Mouse (Mus musculus): Measurements from ENCODE around the gene Gramd4. TPM values are rescaled to one million over a fixed set of nuclear protein-coding genes. Genes with fewer than 3 reads are reported as not detected.

The Gramd4 gene
- polyA plus RNA-seq, 1 experiment from 2014 or later: 41.7 TPM

DNA sequence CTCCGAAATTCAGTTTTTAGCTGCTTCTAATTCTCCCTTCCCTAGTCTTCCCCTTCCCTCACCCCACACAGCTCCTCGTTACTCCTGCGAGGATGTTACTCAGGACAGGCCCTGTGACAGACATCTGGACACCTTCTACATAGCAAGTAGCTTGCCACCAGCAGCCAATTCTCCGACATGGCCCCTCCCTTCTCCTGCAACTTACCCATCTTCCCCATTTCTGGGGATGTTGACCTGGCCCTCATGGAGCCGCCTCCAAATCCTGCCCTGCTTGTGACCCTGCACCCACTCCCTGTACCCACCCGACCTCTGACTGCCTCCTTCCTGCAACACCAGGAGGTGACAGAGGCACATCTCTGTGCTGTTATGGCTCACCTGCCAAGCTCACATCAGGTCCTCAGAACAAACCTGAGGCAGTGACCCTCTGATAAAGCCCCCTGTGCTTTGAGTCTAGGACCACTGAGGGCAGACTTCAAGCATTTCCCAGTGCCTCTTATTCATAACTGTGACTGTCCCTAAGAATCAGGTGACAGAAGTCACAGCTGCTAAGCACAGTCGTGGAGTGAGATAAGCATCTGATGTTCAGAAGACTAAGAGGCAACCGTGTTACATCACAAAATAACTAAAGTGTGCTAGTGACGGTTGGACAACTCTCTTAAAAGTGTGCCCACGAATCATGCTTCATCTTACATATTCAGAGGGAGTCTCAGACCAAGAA, 110.5 kb downstream of the Gramd4 start:
- H3K9me3 ChIP-seq: no peaks in the 10 kb centered on the region
- peaks cover 17% of the 10 kb centered on the region for H3K4me1 ChIP-seq
- no peak for ATAC-seq (replicated peaks)
- no peaks in the 10 kb centered on the region for H3K27me3 ChIP-seq (replicated peaks)
- 82% methylated on average over 10 of the region's 10 CpGs for WGBS
- no peaks in the 10 kb centered on the region for H3K36me3 ChIP-seq (replicated peaks)
- H3K27ac ChIP-seq: no peak overlapping the region
- H3K4me3 ChIP-seq: no peak overlapping the region
- H3K9ac ChIP-seq: no peak overlapping the region
- no peak overlapping the region for H3K4me2 ChIP-seq

DNA sequence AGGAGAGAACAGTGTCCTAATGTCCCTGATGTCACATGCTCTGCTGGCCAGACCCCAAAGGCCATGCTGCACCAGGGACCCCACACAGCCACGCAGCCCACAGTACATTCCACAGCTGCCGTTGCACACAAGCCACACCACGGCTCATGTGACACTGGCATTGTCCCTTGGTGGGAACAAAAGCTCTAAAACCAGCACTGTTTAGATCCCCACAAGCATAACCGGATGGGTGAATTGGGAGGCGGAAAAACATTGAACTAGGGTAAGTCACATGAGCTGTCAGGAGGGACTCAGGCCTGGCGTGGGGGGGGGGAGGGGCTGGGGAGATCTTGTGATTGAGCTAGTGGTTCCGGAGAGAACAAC, 111.0 kb downstream of the Gramd4 start:
- H3K27ac ChIP-seq: no peak overlapping the region
- H3K4me2 ChIP-seq: no peak overlapping the region
- no peak for ATAC-seq (replicated peaks)
- H3K36me3 ChIP-seq (replicated peaks): no peaks in the 10 kb centered on the region
- peaks cover 22% of the 10 kb centered on the region for H3K4me1 ChIP-seq
- no peaks in the 10 kb centered on the region for H3K9me3 ChIP-seq
- H3K4me3 ChIP-seq: no peak overlapping the region
- 19% methylated on average over 7 of the region's 7 CpGs for WGBS
- H3K27me3 ChIP-seq (replicated peaks): no peaks in the 10 kb centered on the region
- H3K9ac ChIP-seq: no peak overlapping the region

DNA sequence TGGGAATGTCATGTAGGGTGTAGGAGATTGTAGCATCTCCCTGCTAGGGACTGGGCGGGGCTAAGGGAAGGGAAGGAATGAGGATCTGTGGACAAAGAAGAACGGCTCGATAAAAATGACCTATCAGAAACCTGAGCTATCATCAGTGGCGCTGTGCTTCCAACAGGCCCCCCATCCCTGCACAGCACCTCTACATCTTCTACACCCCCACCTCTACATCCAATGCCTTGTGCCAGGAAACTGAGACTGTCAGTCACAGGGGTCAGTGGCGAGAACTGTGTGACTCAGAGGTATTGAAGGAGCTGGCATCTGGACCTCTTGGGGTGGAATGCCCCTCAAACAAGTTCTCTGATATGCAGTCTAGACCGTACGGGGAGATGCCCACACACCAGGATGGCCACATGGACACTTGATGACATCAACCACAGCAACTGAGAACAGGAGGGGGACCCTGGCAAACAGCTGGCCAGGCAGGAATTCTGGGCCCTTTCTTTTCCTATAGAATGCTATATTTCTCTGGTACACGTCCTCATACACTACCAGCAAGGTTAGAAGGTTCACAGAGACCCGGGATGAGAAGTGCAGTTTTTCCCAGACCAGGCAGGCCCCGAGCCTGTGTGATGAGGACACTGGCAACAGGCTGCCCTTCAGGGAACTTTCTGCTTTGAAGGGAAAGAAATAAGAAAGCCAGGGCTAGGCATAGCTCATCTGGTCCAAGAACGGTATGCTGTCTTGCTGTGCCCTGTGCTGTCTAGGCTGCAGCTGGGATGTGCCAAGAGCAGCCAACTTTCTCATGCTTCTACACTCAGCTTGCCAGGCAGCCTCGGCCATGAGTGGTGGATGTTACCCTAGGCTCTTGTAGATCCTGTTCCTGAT, 111.7 kb downstream of the Gramd4 start:
- H3K27me3 ChIP-seq (replicated peaks): no peaks in the 10 kb centered on the region
- ATAC-seq (replicated peaks): no peak
- no peaks in the 10 kb centered on the region for H3K36me3 ChIP-seq (replicated peaks)
- no peak overlapping the region for H3K9ac ChIP-seq
- H3K4me3 ChIP-seq: no peak overlapping the region
- H3K4me2 ChIP-seq: no peak overlapping the region
- H3K4me1 ChIP-seq: peaks cover 29% of the 10 kb centered on the region
- WGBS: 76% methylated on average over 12 of the region's 12 CpGs
- no peak overlapping the region for H3K27ac ChIP-seq
- no peaks in the 10 kb centered on the region for H3K9me3 ChIP-seq

GRCm38 (mm10) chr15:86169817-86170110, 112.3 kb downstream of the Gramd4 start:
- H3K4me3 ChIP-seq: no peak overlapping the region
- no peak for ATAC-seq (replicated peaks)
- no peak overlapping the region for H3K27ac ChIP-seq

GRCm38 (mm10) chr15:86171316-86171715, 113.8 kb downstream of the Gramd4 start:
- WGBS: 82% methylated on average over 12 of the region's 12 CpGs
- Histone ChIP-seq H3K9me3 (no peaks in the 10 kb centered on the region), H3K9ac (no peak overlapping the region), H3K4me2 (no peak overlapping the region), H3K27ac (no peak overlapping the region), H3K36me3 (replicated peaks) (no peaks in the 10 kb centered on the region), H3K27me3 (replicated peaks) (no peaks in the 10 kb centered on the region), H3K4me3 (no peak overlapping the region), H3K4me1 (peaks cover 30% of the 10 kb centered on the region)
- ATAC-seq (replicated peaks): no peak

More at GRCm38 (mm10) chr15:86169817-86170110, 112.3 kb downstream of the Gramd4 start:
- Histone ChIP-seq H3K27me3 (replicated peaks) (no peaks in the 10 kb centered on the region), H3K36me3 (replicated peaks) (no peaks in the 10 kb centered on the region), H3K9ac (no peak overlapping the region), H3K4me2 (no peak overlapping the region), H3K9me3 (no peaks in the 10 kb centered on the region), H3K4me1 (peaks cover 30% of the 10 kb centered on the region)
- 83% methylated on average over 4 of the region's 4 CpGs for WGBS

GRCm38 (mm10) chr15:86172124-86172523, 114.6 kb downstream of the Gramd4 start:
- ATAC-seq (replicated peaks): no peak
- Histone ChIP-seq H3K9ac (no peak overlapping the region), H3K4me3 (no peak overlapping the region), H3K36me3 (replicated peaks) (no peaks in the 10 kb centered on the region), H3K27ac (no peak overlapping the region), H3K27me3 (replicated peaks) (no peaks in the 10 kb centered on the region), H3K9me3 (no peaks in the 10 kb centered on the region), H3K4me2 (no peak overlapping the region), H3K4me1 (peaks cover 30% of the 10 kb centered on the region)
- 61% methylated on average over 3 of the region's 3 CpGs for WGBS

DNA sequence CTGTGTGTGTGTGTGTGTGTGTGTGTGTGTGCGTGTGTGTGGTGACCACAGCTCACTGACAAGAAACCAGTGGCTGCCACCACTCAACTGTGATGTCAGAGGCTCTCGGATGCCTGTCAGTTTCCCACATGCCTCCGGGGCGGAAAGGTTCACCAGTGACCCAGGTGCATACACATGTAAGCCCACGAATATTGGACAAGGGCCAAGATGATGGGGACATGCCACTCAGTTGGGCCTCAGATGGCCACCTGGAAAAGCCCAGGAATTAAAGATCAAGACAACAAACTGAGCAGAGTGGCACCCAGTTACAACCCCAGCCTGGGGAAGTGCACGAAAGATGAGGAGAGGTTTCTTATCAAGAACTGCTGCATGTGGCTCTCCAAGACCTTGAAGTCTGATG, 115.0 kb downstream of the Gramd4 start:
- Histone ChIP-seq H3K27ac (no peak overlapping the region), H3K27me3 (replicated peaks) (no peaks in the 10 kb centered on the region), H3K4me2 (no peak overlapping the region), H3K9ac (no peak overlapping the region), H3K4me3 (no peak overlapping the region), H3K4me1 (peaks cover 30% of the 10 kb centered on the region), H3K9me3 (no peaks in the 10 kb centered on the region), H3K36me3 (replicated peaks) (no peaks in the 10 kb centered on the region)
- ATAC-seq (replicated peaks): no peak
- WGBS: 78% methylated on average over 6 of the region's 6 CpGs

DNA sequence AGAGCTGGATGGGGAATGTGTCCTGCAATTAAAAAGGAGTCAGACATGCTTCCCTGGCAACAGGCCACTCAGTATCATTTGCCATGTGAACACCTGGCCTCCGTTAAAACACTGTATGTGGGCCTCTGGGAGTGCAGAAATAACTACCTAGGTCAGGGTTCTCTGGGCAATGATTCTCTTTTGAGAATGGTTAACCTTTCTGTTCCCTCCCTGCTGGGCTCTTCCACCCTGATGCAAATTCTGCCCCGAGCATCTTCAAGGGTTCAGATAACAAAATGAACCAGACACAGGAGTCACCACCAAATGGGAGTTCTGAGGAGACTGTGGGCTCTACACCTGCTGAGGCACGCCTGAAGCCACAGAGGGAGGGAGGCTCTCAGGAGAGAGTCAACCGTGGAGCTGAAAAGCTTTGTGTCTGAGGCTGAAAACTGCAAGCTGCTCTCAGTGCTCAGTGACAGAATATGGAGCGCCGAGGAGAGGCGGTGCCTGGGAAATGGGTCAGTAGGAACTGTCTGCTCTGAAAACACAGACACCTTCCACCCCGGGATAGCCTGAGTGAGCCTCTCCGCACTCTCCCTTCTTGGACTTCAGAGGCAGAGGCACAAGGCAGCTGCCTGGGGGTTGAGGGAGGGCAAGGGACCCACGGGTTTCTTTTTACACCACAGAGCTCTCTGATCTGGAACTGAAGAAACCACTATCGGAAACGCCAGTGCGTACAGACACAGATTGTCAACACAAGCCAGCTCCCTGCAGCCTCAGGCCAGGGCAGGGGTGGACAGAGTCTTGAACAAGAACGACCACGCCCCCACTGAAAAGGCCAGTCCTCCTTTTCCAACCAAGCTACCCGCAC, 115.9 kb downstream of the Gramd4 start:
- no peak for ATAC-seq (replicated peaks)
- H3K9me3 ChIP-seq: no peaks in the 10 kb centered on the region
- WGBS: 47% methylated on average over 16 of the region's 16 CpGs

DNA sequence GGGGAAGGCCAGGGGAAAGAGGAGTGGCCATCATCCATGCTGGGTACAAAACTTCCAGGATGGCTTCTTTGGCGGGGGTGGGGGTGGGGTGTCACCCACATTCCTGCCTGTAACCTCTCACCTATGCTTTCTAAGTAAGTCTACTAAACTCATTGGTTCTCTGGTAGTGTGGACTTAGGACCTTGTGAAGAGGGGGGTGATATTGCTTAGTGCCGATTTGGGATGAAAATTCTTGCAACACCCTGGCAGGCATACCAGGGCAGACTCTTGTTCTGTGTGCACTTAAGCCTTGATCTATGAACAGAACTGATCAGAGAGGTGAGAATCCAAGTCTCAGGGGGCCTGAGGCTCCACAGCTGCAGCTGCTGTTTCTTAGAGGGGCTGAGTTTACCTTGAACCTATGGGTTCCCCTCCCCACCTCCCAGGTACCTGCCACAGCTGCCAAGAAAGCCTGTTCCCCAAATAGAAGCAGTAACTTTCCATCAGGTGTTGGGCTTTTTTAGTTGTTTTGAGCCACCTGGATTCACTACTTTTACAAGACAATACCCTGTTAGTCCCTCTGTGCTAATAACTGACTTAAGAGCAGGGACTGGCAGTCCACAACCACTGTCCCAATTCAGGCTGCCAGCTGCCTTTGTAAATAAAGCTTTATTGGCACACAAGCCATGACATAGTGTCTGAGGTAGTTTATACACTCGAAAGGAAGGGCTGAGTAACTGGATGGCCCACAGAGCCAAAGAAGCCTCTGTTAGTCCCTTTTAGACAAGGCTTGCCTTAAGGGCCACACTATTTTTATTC, 118.0 kb downstream of the Gramd4 start:
- no peak overlapping the region for H3K4me3 ChIP-seq
- H3K4me1 ChIP-seq: peaks cover 15% of the 10 kb centered on the region
- no peak overlapping the region for H3K4me2 ChIP-seq
- H3K36me3 ChIP-seq (replicated peaks): no peaks in the 10 kb centered on the region
- no peak overlapping the region for H3K9ac ChIP-seq
- H3K27me3 ChIP-seq (replicated peaks): no peaks in the 10 kb centered on the region
- no peak overlapping the region for H3K27ac ChIP-seq
- 84% methylated on average over 3 of the region's 3 CpGs for WGBS
- H3K9me3 ChIP-seq: no peaks in the 10 kb centered on the region
- ATAC-seq (replicated peaks): no peak

More for the DNA sequence above, 115.9 kb downstream of the Gramd4 start:
- H3K9ac ChIP-seq: no peak overlapping the region
- H3K4me1 ChIP-seq: peaks cover 25% of the 10 kb centered on the region
- no peak overlapping the region for H3K4me3 ChIP-seq
- no peaks in the 10 kb centered on the region for H3K27me3 ChIP-seq (replicated peaks)
- no peaks in the 10 kb centered on the region for H3K36me3 ChIP-seq (replicated peaks)
- no peak overlapping the region for H3K27ac ChIP-seq
- H3K4me2 ChIP-seq: no peak overlapping the region

GRCm38 (mm10) chr15:86176166-86176565, 118.7 kb downstream of the Gramd4 start:
- H3K4me2 ChIP-seq: no peak overlapping the region
- H3K9me3 ChIP-seq: no peaks in the 10 kb centered on the region
- no peaks in the 10 kb centered on the region for H3K27me3 ChIP-seq (replicated peaks)
- H3K4me3 ChIP-seq: no peak overlapping the region
- H3K4me1 ChIP-seq: peaks cover 15% of the 10 kb centered on the region
- H3K9ac ChIP-seq: no peak overlapping the region
- H3K27ac ChIP-seq: no peak overlapping the region
- ATAC-seq (replicated peaks): no peak
- H3K36me3 ChIP-seq (replicated peaks): no peaks in the 10 kb centered on the region
- WGBS: 90% methylated on average over 10 of the region's 10 CpGs

DNA sequence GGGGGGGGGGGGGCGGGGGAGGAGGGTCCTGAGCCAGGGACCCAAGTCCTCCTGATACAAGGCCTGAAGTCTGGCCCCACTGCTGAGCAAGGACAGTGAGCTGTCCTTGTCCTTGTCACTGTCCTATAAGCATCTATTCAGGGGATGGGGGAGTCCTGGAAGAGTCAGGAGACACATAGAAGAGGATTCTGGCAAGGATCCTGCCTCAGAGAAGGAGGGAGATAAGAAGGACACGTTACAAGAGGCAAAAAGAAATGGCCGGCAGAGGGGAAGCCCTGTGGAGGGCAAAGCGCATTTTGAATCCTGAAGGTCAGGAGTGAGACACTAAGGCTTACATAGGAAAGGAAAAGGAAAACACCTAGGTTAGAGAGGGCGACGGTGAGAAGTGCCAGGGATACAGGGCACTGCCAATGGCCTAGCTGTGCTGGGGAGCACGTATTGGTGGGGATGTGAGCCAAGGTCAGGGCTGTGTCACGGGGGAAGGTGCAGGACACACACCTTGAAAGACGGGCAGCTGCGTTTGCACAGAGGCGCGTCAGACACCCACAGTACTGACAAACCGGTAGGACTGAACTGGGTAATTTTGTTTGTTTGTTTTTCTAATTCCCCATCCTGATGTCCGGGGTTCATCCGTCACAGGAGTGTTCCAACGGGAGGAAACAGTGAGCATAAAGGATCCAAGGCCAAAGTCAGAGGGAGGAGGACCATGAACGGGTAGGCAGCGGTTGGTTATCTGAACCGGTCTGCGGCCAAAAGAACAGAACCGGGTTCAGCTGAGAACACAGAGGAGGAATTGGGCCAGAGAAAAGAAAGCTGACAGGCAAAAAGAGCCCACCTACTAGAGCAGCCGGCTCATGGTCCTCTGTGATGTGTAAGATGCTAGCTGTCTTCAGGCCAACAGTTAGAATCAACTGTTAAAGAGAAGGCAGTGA, 119.5 kb downstream of the Gramd4 start:
- Histone ChIP-seq H3K4me1 (peaks cover 21% of the 10 kb centered on the region), H3K4me2 (no peak overlapping the region), H3K36me3 (replicated peaks) (no peaks in the 10 kb centered on the region), H3K9ac (no peak overlapping the region), H3K27me3 (replicated peaks) (no peaks in the 10 kb centered on the region), H3K4me3 (no peak overlapping the region), H3K27ac (no peak overlapping the region), H3K9me3 (no peaks in the 10 kb centered on the region)
- WGBS: 84% methylated on average over 22 of the region's 22 CpGs
- no peak for ATAC-seq (replicated peaks)

Data from midbrain, embryonic 15.5 days (tissue).